Mouse (Mus musculus): ENCODE measurements around the gene Cyp2e1.
"Not testable (repeated sequence)": the region's sequence is repeated elsewhere in the genome, so short reads cannot be mapped to it uniquely, and the experiment has no call there.

Gene Cyp2e1

DNA sequence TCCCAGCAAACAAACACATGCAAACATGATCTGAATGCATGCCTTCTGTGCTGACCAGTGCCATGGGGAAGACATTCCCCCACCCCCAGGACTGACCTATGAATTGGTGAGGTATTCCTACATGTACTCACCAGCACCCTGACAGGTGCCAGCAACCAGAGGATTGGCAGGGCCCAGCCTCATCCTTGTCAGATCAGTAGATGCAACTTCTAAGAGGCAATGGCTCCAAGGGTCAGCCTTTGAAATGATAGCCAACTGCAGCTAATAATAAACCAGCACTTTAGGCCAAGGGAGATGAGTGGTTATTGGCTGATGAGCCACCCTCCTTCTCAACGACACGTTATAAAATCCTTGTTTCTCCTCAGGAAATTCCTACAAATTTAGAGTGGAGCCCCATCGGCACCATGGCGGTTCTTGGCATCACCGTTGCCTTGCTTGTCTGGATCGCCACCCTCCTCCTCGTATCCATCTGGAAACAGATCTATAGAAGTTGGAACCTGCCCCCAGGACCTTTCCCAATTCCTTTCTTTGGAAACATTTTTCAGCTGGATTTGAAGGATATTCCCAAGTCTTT, at the start of gene Cyp2e1:
TSS of gene Cyp2e1 (plus strand) at position 293 of the 574 bp plus-strand sequence.
- in situ Hi-C loops (cut with MboI; ENCODE audit: low pct_unique_long_range_greater_than_20kb in 1 of 2, low sequenced_read_pairs in 2 of 2, unreplicated experiment in 1 of 2), result no loop called here

DNA sequence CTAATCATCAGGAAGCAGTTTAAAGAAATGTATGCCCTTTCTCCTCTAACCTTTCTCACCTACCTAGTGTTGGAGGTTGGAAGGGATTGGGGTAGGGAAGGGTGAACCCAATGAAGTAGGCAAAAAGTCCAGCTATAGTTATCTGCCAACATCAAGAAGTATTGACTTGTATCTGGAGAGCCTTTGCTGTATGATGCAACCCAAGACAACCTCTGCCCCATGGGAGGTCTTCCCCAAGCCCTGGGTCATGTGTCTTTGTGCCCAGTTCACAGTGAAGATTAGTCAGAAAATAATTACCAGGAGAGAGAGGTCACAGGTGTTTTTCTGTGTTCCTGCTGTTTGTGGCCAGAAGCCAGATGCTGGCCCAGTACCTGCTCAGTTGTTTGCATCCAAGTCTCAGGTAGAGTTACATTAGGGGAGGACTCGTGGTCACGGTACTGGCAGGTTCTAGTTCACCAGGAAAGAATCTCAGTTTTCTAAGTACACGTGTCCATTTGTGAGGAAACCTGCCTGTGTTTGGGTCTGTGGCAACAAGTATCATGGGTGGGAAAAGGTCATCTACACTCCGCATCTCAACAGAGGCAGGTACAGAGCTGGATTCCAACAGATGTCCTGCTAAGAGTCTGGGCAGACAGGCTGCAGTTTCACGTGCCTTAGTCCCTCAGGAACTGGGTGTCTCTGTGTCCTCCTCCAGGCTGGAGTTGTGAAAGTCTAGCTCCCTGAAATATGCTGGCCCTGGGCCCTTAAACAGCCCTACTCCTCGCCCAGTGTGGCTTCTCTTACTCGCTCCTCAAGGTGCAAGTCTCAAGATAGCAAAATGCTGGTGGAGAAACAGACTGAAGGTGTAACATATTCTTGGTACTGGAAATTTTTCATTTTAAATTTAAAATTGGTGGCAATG, 46.1 kb upstream of the Cyp2e1 start:
- in situ Hi-C loops (cut with MboI; ENCODE audit: low pct_unique_long_range_greater_than_20kb in 1 of 2, low sequenced_read_pairs in 2 of 2, unreplicated experiment in 1 of 2), result no loop called here

DNA sequence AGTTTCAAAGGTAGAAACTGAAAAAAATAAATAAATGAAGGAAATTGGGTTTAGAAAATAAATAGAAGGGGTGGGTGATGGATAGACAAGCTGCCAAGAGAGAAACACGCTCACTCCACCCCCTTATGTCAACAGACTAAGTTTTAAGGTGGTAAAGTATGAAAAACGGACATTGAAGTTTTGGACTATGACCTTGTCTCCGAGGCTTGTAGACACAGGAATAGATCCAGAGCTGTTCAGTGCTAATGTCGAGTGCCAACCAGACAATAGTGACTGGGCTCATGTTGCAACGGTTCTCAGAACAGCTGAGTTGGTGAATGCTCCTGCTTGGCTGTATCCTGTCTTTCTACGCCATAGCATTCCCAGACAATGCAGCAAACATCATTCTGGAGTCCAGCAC, 42.4 kb upstream of the Cyp2e1 start:
- in situ Hi-C loops (cut with MboI; ENCODE audit: low pct_unique_long_range_greater_than_20kb in 1 of 2, low sequenced_read_pairs in 2 of 2, unreplicated experiment in 1 of 2), result no loop called here

DNA sequence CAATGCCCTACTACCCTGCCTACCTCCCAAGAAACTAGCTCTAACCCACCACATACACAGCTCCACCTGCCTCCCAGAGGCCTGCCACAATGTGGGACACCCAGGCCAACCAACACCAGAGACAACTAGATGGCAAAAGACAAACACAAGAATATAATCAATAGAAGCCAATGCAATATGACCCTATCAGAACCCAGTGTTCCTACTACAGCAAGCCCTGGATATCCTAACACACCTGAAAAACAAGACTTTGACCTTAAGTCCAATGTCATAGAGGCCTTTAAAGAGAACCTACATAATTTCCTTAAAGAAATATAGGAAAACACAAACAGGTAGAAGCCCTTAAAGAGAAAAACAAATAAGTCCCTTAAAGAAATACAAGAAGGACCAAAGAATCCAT, 38.0 kb upstream of the Cyp2e1 start:
- in situ Hi-C loops (cut with MboI; ENCODE audit: low pct_unique_long_range_greater_than_20kb in 1 of 2, low sequenced_read_pairs in 2 of 2, unreplicated experiment in 1 of 2), result no loop called here

DNA sequence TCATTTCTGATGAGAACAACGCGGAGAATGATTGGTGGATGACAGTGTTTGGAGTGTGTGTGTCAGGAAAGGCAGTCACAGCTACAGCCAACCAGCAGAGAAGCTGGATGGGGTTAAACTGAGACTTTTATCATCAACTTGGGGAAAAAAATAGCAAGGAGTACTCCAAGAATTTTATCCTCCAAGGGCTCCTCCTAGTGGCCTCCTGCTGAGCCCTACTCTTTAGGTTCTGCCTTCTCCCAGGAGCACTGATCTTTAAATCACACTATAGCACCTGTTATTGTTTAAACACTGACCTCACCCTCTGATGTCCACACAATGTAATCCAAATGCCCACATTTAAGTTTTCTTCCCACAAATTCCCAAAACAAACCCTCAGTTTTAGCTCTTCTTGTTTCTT, 30.4 kb upstream of the Cyp2e1 start:
- in situ Hi-C loops (cut with MboI; ENCODE audit: low pct_unique_long_range_greater_than_20kb in 1 of 2, low sequenced_read_pairs in 2 of 2, unreplicated experiment in 1 of 2), result no loop called here

GRCm38 (mm10) chr7:140747402-140747801, 16.1 kb upstream of the Cyp2e1 start:
- in situ Hi-C loops (cut with MboI; ENCODE audit: low pct_unique_long_range_greater_than_20kb in 1 of 2, low sequenced_read_pairs in 2 of 2, unreplicated experiment in 1 of 2), result no loop called here

DNA sequence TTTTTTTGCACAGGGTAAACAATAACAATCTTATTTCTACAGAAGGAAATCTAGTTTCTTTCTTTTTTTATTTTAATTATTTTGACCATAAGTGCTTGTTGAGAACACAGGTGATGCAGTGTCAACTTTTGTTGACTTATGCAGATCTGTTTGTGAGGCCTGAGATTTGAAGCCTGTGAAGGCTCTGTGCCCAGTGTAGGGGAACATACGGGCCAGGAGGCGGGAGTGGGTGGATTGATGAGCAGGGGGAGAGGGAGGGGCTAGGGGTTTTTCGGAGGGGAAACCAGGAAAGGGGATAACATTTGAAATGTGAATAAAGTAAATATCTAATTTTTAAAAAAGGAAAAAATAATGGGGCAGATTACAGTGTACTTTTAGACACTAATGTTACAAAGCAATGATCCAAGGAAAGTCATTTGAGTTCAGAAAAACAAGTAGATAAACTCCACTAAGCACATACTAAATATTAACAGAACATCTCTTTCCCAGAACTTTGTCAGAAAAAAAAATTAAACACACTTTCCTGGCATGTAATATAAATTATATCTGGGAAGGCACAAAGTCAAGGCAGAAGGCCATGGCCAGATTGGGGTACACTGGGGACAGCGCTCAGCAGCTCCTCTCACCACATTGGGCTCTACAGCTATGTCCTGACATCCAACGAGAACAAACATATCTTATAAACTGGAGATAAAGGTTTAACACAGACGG, 15.3 kb upstream of the Cyp2e1 start:
- in situ Hi-C loops (cut with MboI; ENCODE audit: low pct_unique_long_range_greater_than_20kb in 1 of 2, low sequenced_read_pairs in 2 of 2, unreplicated experiment in 1 of 2), result no loop called here

GRCm38 (mm10) chr7:140748827-140749160, 14.7 kb upstream of the Cyp2e1 start:
- in situ Hi-C loops (cut with MboI; ENCODE audit: low pct_unique_long_range_greater_than_20kb in 1 of 2, low sequenced_read_pairs in 2 of 2, unreplicated experiment in 1 of 2), result no loop called here

GRCm38 (mm10) chr7:140754556-140754955, 9.0 kb upstream of the Cyp2e1 start:
- in situ Hi-C loops (cut with MboI; ENCODE audit: low pct_unique_long_range_greater_than_20kb in 1 of 2, low sequenced_read_pairs in 2 of 2, unreplicated experiment in 1 of 2), result no loop called here

GRCm38 (mm10) chr7:140756151-140756854, 7.2 kb upstream of the Cyp2e1 start:
- in situ Hi-C loops (cut with MboI; ENCODE audit: low pct_unique_long_range_greater_than_20kb in 1 of 2, low sequenced_read_pairs in 2 of 2, unreplicated experiment in 1 of 2), result no loop called here

DNA sequence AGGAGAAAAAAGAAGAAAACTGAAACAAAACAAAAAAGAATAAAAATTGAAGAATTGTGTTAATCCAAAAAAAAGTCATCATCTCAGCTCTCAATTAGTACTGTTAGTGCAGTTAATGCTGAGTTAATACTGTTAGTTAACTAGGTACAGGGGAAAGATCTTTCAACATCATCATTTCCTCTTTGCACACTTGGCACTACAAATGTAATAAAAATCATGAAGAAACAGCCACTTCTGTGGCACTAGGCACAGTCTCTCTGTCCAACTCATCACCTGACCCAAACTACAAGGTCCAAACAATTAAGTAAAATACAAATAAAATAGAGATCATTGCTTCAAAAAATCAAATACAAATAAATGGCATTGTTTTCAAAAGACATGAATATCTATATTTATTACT, 2.9 kb upstream of the Cyp2e1 start:
- in situ Hi-C loops (cut with MboI; ENCODE audit: low pct_unique_long_range_greater_than_20kb in 1 of 2, low sequenced_read_pairs in 2 of 2, unreplicated experiment in 1 of 2), result no loop called here

GRCm38 (mm10) chr7:140765391-140765790, 1.9 kb downstream of the Cyp2e1 start:
- in situ Hi-C loops (cut with MboI; ENCODE audit: low pct_unique_long_range_greater_than_20kb in 1 of 2, low sequenced_read_pairs in 2 of 2, unreplicated experiment in 1 of 2), result not testable (repeated sequence)

DNA sequence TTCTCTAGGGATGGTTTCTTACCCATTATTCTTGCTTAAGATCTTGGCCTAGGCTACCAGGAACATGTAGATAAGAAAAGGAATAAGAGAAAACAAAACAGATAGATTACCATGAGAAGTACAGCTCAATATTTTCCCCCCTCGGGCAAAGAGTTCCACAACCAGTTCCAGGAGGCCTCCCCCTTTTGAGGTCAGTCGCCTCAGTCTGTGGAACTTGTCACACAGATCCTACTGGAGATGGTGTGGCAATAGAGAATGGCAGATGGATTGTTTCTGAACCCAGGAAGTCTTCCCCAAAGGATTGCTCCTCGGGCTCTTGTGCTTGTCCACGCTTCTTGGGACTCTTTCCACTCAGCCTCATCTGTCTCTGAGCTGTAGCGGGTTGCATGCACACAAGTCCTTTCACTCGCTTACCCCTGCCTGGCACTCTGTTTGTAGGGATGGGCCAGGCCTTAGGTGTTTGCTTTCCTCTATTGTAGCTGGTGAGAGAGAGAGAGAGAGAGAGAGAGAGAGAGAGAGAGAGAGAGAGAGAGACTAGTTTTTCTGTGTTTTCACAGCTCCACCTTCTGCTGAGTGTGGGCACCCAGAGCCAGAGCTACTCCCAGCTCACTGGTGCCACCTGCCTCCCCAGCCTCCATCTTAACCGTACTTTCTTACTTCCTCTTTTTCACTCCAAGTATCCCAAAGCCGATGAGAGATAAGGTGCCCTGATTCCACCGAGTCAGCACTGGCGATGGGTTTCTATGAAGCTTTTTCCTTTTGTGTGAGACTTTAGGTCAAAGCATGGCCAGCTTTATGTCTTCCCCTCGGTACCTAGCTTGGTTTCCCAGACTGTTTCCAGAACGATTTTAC, 2.6 kb downstream of the Cyp2e1 start:
- in situ Hi-C loops (cut with MboI; ENCODE audit: low pct_unique_long_range_greater_than_20kb in 1 of 2, low sequenced_read_pairs in 2 of 2, unreplicated experiment in 1 of 2), result no loop called here

DNA sequence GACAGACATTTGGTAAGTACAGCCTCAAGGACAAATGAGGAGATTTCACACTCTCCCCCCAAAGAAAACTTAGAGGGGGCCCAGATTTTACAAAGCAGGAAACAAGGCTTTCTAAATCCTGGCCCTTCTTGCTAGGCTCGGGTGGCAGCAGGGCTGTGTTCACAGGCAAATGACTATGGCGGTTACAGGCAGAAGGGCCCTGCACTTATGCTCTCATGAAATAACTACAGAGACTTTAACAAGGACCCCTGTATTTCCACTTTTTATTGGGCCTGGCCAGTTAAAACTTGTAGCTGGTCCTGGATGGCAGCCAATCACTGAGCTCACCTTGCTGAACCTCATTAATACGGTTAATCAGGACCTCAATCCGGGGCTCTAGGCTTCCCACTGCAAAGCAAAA, 17.0 kb downstream of the Cyp2e1 start:
- in situ Hi-C loops (cut with MboI; ENCODE audit: low pct_unique_long_range_greater_than_20kb in 1 of 2, low sequenced_read_pairs in 2 of 2, unreplicated experiment in 1 of 2), result no loop called here

- in situ Hi-C loops (cut with MboI; ENCODE audit: low pct_unique_long_range_greater_than_20kb in 1 of 2, low sequenced_read_pairs in 2 of 2, unreplicated experiment in 1 of 2), result no loop called here
Measured at GRCm38 (mm10) chr7:140787406-140788052, 24.0 kb downstream of the Cyp2e1 start, which contains the start of gene Syce1. Gene Syce1, minus strand, starts transcription at chr7:140787852.

GRCm38 (mm10) chr7:140788053-140788435, 24.5 kb downstream of the Cyp2e1 start:
- in situ Hi-C loops (cut with MboI; ENCODE audit: low pct_unique_long_range_greater_than_20kb in 1 of 2, low sequenced_read_pairs in 2 of 2, unreplicated experiment in 1 of 2), result no loop called here

DNA sequence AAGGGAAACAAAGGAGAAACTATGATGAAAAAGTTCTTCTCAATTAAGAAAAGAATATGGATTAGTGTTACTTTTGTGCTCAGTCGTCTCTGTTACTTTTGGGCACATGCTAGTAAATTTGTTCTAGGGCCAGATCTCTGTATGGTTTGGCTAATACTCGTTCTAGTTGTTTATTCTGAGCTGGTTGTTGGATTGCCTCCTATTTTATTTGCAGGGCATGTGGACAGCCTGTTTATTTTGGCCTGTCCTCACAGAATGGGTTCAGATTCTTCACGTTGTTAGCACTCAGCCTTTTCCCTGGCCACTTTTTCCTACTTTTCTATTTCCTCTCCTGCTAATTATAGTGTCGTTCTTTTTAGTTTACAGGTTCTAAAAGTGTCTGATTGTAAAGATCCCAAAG, 30.0 kb downstream of the Cyp2e1 start:
- in situ Hi-C loops (cut with MboI; ENCODE audit: low pct_unique_long_range_greater_than_20kb in 1 of 2, low sequenced_read_pairs in 2 of 2, unreplicated experiment in 1 of 2), result loop anchor here in 1 of 2 experiments (10.0 kb wide), 1 partner anchor 599 kb away; no protein-coding TSS in a partner anchor
